Mouse (Mus musculus) lung, adult 2 months (tissue): ENCODE measurements around the gene Prex1.

Source experiments
- CTCF ChIP-seq: fragments of 200-500 bp; IDR thresholded peaks from 2 replicates; pipeline ENCODE4 v1.5.1; 2011; ENCODE audit warnings: mild to moderate bottlenecking, low read length, control low read depth; ENCODE audit not compliant: insufficient read depth
- POLR2A ChIP-seq: fragments of 200-500 bp; IDR thresholded peaks from 2 replicates; pipeline ENCODE4 v1.6.1; 2011; ENCODE audit warnings: low read depth, mild to moderate bottlenecking, control low read depth, low read length, borderline replicate concordance; ENCODE audit errors: extremely low read depth

GRCm38 (mm10) chr2:166516818-166517353, 196.7 kb downstream of the Prex1 start:
- TF ChIP-seq CTCF (no peak), POLR2A (no peak)
